Mouse (Mus musculus) gastrocnemius, postnatal 36 days (tissue): Measurements from ENCODE around the gene Nap1l1. TPM values are rescaled to one million over a fixed set of nuclear protein-coding genes. Genes with fewer than 3 reads are reported as not detected.

Source experiments
- DNase-seq, 2 experiments: peaks; one replicate each; pipeline ENCODE4 v3.0.0; 2022
- intact Hi-C: fragments of 180-260 bp; cut with DNase I; formaldehyde crosslinking; loops from one replicate; pipeline ENCODE4 v1.15.1; 2025
- total RNA-seq, 2 experiments: library from RNA; stranded (reverse); gene quantifications; 2 replicates each; pipeline ENCODE4 v1.2.3; 2021

Nap1l1 gene
- total RNA-seq, 2 experiments from 2014 or later, result 47.7 to 54.7 TPM

GRCm38 (mm10) chr10:111543106-111543505 is 70.1 kb downstream of the Nap1l1 start:
- intact Hi-C loops, result no loop called here
- no peak for DNase-seq

GRCm38 (mm10) chr10:111543781-111544260 is 70.8 kb downstream of the Nap1l1 start:
- intact Hi-C loops, result no loop called here

GRCm38 (mm10) chr10:111544311-111544710 is 71.3 kb downstream of the Nap1l1 start:
- intact Hi-C loops, result no loop called here
- DNase-seq, result no peak

More at GRCm38 (mm10) chr10:111543781-111544260, 70.8 kb downstream of the Nap1l1 start:
- DNase-seq, result no peak

- intact Hi-C loops, result loop anchor here (5.0 kb wide), 1 partner anchor 38 kb away; the partner anchor contains the start of gene Phlda1
- DNase-seq, result no peak
Measured at GRCm38 (mm10) chr10:111545648-111546047, 72.6 kb downstream of the Nap1l1 start.

Other genes starting within 250 kb of the Nap1l1 start
- 1 to 10 TPM; 1.1 to 1.6 TPM for gene Bbs10, start 174.5 kb upstream of the Nap1l1 start, total RNA-seq
- 1 to 10 TPM; 3.3 to 3.4 TPM for gene Phlda1, start 33.1 kb downstream of the Nap1l1 start, total RNA-seq